Mouse (Mus musculus): ENCODE measurements around the gene Wipf2.
"Not testable (repeated sequence)": the region's sequence is repeated elsewhere in the genome, so short reads cannot be mapped to it uniquely, and the experiment has no call there.

Wipf2 gene

GRCm38 (mm10) chr11:98863028-98863750 lies at the start of gene Wipf2:
Gene Wipf2, plus strand, starts transcription at chr11:98863638.
- peak; percentile 97 for DNase-seq

DNA sequence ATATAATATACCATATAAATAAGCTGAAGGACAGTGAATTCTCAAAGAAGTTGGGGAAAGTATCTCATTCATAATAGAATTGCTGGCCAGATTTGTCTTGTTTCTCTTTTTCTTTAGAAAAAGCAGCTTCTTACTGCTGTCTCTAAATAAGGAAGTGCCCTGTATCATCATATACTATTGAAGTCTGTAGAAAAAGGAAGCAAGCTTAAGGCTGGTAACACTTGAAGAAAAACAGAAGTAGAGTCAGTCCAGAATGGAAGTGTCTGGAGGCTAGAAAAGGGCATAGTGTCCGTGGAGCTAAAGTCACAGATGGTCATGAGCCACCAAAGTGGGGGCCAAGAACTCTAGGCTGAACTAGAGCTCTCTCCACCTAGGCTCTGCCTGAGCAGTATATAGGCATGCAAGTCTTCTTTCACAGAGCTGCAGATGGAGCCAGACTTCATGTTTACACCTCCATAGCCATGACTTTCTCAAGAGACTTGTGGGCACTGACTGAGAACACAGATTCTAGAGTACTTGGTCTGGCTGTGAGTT lies 46.7 kb upstream of the Wipf2 start:
- no peak for DNase-seq

- DNase-seq, result no peak
Measured at GRCm38 (mm10) chr11:98820968-98821367, 42.5 kb upstream of the Wipf2 start.

DNA sequence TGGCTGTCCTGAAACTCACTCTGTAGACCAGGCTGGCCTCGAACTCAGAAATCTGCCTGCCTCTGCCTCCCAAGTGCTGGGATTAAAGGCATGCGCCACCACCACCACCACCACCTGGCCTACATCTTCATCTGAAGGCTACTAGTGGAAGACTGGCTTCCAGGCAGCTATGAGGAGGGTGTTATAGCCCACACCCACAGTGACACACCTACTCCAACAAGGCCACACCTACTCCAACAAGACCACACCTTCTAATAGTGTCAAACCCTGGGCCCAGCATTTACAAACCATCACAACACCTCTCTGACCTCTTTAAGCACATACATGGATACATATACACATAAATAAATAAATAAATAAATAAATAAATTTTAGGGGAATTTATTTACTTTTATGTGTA lies 37.4 kb upstream of the Wipf2 start:
- DNase-seq, result not testable (repeated sequence)

DNA sequence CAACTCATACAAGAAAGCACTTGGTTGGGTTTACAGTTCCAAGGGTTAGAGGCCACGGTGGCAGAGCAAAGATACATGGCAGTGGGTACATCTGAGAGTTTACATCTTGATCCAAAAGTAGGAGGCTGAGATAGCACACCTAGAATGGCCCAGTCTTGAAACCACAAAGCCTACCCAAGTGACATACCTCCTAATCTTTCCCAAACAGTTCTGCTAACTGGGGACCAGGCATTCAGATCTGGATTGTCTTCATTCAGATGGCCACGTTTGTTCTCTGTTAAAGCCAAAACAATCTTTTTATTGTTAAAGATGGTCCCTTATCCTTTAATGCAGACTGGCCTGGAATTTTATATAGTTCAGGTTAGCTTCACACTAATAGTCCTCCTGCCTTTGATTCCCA lies 35.6 kb upstream of the Wipf2 start:
- DNase-seq, result no peak

DNA sequence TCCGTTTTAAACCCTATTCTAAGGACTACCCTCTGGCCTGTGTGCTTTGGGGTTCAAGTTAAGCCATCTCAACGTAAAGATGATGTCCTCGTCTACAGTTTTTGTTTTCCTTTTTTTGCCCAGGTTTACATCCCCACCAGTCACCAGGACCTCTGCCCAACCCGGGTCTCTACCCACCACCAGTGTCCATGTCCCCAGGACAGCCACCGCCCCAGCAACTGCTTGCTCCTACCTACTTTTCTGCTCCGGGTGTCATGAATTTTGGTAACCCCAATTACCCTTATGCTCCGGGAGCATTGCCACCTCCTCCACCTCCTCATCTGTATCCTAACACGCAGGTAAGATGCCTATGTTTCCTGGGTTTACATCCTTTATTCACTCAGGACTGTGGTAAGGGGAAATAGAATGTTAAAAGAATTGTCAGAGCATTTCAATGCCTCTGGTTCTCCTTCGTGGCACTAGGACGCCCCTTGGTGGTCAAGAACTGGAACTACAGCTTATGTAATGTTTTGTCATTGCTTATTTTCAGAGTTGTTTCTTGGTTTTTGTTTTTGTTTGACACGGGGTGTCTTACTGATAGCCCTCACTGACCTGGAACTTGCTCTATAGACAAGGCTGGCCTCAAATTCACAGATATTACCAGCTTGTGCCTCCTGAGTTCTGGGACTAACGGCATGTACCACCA lies 34.2 kb upstream of the Wipf2 start:
- DNase-seq, result peak; percentile 45

- DNase-seq, result no peak
Measured at GRCm38 (mm10) chr11:98829875-98830274, 33.6 kb upstream of the Wipf2 start.

- no peak for DNase-seq
Measured at GRCm38 (mm10) chr11:98835296-98835695, 28.1 kb upstream of the Wipf2 start.

- DNase-seq, result no peak
Measured at GRCm38 (mm10) chr11:98835725-98836124, 27.7 kb upstream of the Wipf2 start.

DNA sequence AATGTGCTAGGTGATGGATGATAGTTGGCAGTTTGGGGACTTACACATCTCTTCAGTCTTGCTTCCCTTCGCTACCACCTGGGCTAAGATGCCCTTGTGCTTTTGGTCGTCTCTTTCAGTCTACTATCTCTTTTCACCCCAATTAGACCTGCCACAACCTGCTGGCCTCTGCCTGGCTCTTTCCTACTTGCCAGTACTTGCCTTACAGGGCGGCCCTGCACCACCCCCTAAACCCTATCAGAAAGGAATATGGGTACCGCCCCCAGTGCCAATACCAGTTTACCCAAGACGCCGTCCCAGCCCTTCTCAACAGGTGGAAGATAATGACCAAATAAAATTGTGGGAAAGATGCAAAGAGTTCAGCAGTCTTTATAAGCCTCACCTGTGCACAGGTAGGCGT lies 27.3 kb upstream of the Wipf2 start:
- DNase-seq, result no peak

GRCm38 (mm10) chr11:98836651-98837141 lies 26.7 kb upstream of the Wipf2 start, which contains the start of gene Rapgefl1:
Gene Rapgefl1, plus strand, starts transcription at chr11:98836785.
- peak; percentile 88 for DNase-seq

DNA sequence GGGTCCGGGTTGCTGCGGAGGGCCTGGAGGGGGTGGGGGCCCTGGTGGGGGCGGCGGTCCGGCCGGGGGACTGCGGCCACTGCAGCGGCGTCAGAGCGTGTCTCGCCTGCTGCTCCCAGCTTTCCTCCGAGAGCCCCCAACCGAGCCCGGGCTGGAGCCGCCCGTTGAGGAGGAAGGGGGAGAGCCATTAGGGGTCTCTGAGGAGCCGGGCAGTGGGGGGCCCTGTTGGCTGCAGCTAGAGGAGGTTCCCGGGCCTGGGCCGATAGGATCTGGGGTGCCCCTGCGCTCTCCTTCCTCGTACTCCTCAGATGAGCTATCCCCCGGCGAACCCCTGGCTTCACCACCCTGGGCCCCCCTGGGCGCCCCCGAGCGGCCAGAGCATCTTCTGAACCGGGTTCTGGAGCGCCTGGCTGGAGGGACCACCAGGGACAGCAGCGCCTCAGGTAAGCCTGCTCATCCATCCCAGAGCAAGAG lies 26.2 kb upstream of the Wipf2 start:
- peak; percentile 61 for DNase-seq

GRCm38 (mm10) chr11:98837917-98838316 lies 25.5 kb upstream of the Wipf2 start:
- DNase-seq, result no peak

DNA sequence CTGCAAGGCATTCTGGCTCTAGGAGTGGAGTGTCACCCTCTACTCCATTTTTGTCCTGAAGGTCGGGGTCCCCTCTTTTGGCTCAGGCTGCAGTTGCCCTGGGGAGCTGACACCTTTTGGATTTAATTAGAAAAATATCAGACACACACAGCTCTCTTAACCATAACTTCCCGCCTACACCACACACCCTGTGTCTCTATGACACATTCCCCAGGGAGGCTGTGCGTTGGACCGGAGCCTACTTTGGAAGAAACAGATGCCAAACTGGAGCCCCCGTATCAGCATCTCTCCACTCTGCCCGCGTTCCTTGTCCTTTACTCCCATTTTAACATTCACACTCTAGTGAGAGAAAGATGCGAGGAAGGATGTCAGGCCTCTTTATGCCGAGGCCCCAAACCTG lies 24.9 kb upstream of the Wipf2 start:
- no peak for DNase-seq

DNA sequence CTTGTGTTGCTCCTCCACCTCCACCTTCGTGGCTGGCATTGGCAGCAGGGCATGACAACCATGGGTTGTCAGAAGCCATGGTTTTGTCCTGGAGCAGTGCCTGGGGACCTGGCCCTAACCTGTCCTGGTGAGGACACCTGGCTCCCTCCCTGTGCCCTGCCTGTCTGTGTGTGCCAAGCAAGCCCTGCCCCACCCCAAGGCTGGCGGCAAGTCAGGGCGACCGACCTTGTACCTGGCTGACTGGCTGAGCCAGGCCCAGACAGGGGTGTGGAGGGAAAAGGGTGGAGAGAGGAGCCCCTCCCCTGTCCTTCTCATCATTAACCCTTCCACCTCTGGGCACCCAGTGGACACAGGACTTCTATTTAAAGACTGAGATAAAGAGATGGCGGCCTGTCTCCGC lies 24.0 kb upstream of the Wipf2 start:
- no peak for DNase-seq

DNA sequence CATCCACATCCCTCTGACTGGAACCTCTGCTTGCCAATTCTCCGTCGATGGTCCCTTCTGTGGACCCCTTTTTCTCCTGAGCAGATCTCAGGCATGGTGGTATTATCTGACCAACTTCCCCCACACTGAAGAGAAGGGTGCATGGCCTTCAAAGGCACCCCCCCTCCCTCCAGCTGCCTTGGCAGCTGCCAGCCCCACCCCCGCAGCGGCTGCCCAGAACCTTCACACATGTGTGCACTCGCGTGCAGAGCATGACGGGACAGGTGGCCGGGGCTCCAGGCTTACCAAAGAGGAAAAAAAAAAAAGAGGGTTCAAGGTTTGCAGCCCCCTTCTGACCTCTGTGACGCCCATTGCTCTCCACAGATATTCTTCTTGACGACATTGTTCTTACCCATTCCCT lies 23.5 kb upstream of the Wipf2 start:
- DNase-seq, result peak; percentile 65

DNA sequence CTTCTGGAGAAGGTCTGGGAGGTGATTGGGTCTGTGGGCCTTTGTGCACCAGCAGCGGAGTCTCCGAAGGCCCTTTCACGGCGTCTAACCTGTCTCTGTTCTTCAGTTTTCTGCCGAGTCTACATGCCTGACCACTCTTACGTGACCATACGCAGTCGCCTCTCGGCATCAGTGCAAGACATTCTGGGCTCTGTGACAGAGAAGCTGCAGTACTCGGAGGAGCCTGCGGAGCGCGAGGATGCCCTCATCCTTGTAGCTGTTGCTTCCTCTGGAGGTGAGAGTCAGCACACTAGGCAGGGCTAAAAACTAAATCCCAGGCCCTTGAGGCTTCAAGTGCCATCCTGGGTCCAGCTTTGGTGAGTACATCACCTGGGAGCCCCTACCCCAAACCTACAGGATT lies 17.4 kb upstream of the Wipf2 start:
- DNase-seq, result no peak

- no peak for DNase-seq
Measured at GRCm38 (mm10) chr11:98846865-98847604, 16.4 kb upstream of the Wipf2 start.

- DNase-seq, result no peak
Measured at GRCm38 (mm10) chr11:98849196-98849894, 14.1 kb upstream of the Wipf2 start.

DNA sequence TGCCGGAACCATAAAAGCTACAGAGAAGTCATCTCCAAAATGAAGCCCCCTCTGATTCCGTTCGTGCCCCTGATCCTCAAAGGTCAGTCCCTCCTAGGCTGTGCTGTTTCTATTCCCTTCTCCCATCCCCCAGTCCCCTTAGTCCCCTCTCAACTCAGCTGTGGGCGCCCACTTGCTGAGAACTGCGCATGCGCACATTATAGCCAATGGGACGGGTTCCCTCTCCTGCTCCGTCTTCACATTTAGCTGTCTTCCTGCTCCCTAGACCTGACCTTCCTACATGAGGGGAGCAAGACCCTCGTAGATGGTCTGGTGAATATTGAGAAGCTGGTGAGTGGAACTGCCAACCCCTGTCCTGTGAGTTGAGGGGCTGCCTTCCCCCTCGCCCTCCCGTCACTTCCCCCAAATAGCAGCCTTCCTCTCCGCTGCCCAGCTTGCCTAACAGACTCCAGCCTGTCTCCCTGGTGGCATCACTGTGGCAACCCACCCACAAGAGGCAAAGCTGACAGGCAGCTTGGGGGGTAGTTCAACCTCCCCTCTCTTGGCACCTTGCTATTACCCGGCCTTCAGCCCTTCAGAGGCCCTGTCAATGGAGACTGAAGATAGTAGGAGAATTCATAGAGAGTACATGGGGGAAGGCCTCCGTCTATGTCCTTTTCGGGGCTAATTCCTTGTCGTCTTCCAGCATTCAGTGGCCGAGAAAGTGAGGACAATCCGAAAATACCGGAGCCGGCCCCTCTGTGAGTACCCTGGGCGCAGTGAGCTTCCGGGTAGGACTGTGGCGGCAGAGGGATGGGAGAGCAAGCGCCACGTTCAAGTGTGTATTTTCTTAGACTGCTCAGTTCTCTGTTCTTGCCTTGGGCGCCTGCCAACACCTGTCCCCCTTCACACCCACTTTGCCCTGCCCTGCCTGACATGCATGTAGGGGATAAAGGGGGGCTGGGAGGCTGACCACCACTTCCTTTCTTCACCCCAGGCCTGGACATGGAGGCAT lies 13.0 kb upstream of the Wipf2 start:
- DNase-seq, result no peak

DNA sequence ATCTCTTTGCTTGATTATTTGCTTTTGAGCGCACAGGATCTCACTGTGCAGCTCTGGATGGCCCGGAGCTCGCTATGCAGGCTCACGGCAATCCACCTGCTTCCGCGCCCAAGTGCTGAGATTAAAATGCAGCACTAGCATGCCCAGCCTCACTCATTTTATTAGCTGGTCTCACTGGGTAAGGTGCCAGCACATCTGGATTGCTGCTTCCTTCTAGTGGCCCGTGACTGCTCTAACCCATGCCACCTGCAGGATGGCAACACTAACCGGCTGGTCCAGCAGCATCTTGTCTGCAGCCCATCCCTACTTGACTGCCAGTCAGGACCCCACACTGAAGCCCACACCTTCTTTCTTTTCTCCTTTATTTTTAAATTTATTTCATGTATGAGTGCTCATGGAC lies 9.3 kb upstream of the Wipf2 start:
- DNase-seq, result peak; percentile 32
